Mouse (Mus musculus): ENCODE data around the gene Ankrd55. TPM values are rescaled to one million over a fixed set of nuclear protein-coding genes. Genes with fewer than 3 reads are reported as not detected.

The Ankrd55 gene
- total RNA-seq, 2 experiments from 2014 or later: 8.6 to 9.1 TPM

DNA sequence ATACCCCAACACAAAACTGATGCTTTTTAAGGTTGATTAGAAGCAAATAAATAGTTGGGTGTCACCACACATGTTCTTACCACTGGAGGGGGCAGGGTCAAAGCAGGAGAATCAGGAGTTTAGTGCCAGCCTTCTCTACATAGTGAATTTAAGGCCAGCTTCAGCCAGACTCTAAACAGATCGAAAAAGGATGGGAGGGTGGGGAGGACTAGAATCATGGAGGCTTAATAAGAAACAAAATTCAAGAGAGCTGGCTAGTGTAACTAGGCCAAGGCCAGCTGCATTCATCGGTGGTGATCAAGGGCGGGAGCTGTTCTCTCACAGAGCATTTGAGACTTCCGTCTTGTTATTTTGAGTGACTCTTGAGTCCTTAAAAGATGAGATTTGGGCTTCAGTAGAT lies 83.5 kb downstream of the Ankrd55 start:
- DNase-seq (ENCODE audit: low spot score in 2 of 2): no peak

DNA sequence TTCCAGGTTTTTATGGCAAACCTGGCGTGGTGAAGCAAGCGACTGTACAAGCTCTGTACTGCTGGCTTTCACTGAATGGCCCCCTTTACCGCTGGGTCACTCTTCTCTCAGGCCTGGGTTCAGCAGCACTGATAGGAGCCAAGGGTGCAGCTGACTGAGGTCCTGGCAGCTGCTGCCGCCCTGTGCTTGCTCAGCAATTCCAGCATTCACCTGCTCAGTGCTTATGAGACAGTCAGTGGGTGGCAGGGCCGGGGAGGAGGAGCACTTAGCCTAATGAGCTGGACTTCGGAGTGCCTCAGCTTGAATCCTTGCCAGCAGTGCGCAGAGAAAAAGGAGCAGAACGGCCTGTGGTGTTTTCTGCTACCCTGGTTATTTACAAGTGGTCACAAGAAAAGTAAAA lies 87.5 kb downstream of the Ankrd55 start:
- peak in 1 of 2 experiments; percentile 29 for DNase-seq (ENCODE audit: low spot score in 2 of 2)

DNA sequence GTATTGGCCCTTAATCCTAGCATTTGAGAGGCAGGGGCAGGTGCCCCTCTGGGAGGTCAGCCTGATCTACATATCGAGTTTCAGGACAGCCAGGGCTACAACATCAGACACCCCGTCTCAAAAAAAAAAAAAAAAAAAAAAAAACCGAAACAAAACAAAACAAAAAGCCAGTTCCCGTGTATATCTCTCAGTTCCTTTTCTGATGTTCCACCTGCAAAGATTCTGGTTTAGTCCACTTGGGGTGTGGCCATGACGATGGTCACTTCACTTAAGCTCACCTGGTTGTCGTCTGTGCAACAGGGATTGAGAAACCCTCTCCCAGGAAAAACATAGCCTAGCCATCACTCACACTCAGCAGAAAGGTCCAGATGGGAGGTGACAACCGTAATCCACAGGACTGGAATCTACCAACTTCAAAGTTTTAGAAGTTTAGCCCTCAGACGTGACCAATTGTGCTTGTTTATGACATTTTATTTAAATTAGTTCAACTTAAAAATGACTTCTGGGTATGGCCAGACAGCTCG lies 90.6 kb downstream of the Ankrd55 start:
- DNase-seq (ENCODE audit: low spot score in 2 of 2): no peak

DNA sequence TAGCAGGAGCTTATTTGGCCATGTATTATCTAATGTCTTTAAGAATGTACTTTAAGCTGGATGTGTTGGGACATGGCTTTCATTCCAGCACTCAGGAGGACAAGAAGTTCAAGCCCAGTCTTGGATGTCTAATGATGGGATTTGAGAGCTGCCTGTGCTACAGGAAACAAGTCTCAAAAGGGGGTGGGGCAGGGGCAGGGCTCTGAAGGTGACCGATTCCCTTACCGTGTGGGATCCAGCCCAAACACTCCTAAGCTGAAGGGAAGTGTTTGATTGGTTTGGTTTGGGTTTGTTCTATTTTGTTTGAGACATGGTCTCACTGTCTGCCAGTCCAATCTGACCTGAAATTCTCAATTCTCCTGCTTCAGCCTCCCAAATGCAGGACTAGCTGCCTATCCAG lies 93.2 kb downstream of the Ankrd55 start:
- DNase-seq (ENCODE audit: low spot score in 2 of 2): no peak

DNA sequence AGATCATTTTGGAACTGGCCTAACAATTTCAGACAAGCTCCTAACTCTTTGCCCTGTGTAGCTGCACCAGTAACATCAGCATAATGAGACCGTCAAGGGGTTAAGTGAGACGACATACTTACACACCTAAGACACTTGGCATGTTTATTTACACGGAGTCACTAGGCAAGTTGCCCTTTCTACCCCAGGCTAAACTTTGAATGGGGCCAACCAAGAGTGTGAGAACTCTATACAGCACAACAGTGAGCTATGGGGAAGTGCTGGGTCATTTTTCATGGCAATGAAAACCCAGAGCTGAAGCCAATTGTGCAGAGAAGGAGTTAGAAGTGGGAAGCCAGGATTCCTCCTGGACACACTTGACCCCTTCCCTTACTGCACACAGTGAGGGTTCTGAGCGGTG lies 94.2 kb downstream of the Ankrd55 start:
- DNase-seq (ENCODE audit: low spot score in 2 of 2): no peak

DNA sequence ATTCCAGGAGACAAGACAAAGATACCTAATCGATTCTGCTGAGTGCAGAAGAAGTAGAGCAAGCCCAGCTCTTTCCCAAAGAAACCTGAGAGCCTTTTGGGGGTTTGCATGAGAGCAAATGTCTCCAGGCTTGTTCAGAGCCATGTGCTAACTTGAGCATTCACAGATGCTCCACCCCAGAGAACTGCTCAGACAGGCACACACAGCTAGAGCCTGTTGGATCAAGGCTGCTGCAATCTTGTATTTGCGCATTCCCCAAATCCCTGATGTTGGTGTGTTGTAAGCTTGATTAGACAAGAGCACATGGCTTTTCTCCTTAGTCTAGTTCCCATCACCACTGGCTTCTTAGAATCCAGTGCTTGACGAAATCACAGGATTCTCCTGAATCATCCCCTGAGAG lies 94.7 kb downstream of the Ankrd55 start:
- DNase-seq (ENCODE audit: low spot score in 2 of 2): no peak

DNA sequence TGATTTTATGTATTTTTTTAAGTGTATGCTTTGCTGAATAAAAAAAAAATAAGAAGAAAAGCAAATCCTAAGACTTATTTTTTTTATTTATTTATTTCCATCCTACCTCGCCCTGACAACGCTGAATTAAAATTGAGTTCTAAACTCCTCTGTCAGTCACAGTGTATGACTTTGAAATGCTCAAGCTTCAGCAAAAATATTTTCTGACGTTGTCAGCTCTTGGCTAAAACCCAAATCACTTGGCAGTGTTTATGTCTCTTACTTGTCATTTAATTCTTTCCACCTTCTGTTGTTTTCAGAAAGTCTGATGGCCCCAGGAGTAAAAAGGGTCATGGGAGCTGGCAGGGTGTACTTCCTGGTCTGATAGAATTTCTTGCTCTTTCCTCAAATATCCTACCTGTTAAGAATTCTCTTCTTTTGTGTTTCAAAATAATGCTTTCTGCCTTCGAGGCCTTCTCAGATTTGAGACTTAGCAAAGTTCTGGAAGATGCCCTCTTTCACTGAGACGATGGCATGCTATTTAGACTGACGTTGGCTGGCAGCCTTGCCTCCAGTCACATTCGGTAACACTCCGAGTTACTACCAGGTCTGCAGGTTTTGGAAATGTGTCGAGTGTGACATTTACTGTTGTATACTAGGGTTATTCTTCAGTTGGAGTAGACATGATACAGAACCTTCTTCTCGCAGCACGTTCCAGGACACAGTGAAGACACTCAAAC lies 95.8 kb downstream of the Ankrd55 start:
- DNase-seq (ENCODE audit: low spot score in 2 of 2): no peak

DNA sequence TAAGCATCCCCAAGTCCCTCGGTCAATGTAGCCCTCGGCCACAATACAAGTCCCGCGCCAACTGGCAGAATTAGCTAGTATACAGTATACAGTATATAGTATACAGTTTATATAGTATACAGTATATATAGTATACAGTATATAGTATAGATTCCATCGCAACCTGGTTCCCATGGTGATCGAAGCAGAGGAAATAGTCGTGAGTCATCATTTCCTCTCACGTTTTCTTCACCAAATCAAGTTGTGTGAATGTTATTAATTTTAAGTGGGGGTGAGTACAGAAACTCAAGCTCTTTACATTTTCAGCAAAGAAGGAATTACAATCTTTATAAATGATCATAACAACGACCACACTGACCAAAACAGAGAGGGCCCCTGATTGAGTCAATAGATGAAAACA lies 96.8 kb downstream of the Ankrd55 start:
- DNase-seq (ENCODE audit: low spot score in 2 of 2): no peak

DNA sequence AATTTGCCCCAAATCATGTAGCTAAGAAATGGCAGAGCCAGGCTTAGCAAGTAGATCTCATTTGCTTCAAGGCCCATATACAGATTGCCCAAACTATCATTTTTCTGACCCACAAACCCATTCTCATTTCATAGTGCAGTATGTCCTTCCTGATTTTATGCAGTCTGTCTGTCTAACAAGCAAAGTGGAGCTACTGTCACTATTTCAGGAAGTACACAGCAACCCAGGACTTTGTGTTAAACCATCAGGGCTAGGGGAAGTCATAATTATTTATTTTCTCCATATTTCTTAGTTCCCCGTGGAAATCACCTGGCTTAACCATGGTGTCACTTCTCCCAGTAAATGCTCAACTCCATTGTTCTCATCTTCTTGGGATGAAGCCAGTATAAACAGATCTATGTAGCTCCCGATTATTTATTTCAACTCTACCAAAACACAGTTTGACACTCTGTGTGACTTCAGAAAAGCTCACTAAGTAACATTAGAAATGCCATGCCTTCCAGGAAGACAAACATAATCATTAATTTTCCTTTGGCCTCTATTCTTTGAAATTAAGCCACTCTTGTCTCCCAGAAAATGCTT lies 98.3 kb downstream of the Ankrd55 start:
- DNase-seq (ENCODE audit: low spot score in 2 of 2): no peak

DNA sequence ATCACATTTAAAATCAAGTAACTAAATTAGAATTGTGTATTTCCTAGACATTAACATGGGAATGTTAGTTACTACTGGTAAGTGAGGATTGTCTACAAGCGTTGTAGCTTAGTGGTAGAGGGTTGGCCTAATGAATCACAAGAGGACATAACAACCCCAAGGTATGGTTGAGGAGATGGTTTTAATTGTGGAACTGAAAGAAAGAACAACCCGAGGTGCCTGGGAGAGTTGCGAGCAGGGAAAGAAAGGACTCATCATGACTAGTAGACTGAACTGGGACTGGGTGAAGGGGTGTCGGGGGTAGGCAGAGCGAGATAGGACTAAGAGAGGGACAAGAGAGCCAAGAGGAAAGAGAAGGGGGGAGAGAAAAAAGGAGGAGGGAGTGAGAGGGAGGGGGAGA lies 99.0 kb downstream of the Ankrd55 start:
- DNase-seq (ENCODE audit: low spot score in 2 of 2): no peak

DNA sequence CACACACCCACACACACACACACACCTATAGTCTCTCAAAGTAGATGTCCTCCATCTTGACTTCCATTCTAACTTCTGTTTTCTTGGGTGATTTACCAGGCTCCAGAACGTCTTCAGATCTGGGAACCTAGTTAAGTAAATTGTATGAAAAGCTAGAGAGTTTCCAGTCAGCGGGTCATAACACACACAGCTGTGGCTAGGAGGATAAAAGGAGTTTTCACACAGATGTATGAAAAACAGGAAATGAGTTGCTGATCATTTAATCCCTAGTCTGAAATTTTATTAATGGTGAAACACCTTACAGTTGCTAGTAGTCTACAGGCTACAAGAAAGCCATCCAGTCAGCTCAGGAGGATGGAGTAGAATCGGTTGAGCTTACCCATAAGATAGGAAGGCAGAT lies 99.9 kb downstream of the Ankrd55 start:
- no peak for DNase-seq (ENCODE audit: low spot score in 2 of 2)

DNA sequence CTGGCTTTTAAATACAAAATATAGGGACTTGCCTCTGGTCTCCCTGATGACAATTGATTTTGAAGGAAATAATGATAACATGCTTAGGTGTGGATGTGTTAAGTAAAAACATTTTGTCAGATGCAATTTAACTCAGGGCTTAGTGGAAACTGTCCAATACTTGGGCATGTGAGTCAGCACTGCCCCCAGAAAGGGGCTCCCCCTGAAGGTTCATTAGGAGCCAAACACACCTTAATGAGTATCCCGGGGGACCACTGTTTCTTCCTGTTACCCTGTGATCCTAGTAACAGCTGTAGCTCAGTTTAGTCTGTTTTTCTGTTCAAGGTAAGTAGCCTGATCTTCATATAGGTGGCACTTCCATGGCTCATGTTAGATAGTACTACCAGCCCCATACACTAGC lies 102.0 kb downstream of the Ankrd55 start:
- DNase-seq (ENCODE audit: low spot score in 2 of 2): no peak

DNA sequence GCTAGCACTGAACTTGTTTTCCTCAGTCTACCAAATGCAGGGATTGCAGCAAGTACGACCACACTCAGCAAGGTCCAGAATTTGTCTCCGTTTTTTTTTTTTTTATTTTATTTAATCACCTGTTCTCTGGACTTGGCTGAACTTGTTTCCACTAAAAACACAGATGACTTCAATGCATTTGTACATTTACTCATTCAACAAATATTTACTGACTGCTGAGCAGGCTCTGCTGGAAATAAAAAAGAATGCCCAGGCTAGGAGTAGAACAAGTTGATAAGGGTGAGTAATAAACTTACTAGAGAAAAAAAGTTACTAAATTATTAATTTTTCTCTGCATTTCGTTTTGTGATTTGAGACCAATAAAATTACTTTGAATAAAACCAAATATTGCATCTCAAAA lies 103.1 kb downstream of the Ankrd55 start:
- no peak for DNase-seq (ENCODE audit: low spot score in 2 of 2)

DNA sequence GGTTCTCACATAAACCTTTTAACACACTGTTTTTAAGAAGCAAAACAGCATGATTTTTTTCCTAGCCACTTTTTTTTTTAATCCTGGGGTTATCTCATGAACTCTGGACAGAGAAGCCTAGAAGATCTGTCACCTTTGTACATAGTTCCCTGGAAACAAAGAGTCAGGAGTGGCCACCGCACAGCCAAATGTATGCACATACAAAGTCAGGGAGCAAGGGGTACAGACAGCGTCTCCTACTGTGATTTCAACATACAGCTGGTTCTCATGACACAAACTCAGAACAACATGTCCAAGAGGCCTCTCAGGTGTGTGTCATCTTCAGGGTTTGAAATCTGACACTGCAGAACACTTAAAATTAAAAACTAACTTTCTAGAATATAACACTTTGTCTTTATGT lies 105.1 kb downstream of the Ankrd55 start:
- DNase-seq (ENCODE audit: low spot score in 2 of 2): no peak

DNA sequence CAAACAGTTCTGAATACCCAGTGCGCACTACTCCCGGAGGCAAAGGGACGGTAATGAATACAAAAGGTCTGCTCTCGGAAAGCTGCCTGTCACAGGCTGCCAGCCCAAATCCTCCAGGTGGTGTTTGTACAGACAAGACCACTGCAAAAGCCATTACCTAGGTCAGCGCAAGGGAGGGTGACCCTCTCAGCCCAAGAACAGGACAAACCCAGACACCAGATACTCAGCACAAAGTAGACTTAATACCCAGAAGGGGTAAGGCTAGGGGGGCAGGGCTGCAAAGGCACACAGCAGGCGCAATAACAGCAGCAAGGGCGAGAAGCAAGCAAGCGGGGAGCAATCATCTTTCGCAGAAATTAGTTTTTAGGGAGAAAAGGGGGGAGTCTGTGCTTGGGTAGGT lies 106.0 kb downstream of the Ankrd55 start:
- DNase-seq (ENCODE audit: low spot score in 2 of 2): no peak

DNA sequence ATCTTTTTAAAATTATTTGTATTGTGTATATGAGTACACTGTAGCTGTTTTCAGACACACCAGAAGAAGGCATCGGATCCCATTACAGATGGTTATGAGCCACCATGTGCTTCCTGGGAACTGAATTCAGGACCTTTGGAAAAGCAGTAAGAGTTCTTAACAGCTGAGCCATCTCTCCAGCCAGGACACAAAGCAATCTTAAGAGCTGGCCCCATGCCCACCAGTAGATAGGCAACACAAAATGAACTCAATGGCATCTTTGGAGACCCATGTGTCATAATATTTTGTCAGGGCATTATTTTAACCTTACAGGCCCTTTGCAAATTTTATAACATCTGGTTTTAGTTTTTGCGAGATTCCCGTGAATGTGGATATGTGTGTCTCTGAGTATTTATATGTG lies 116.5 kb downstream of the Ankrd55 start:
- no peak for DNase-seq (ENCODE audit: low spot score in 2 of 2)

DNA sequence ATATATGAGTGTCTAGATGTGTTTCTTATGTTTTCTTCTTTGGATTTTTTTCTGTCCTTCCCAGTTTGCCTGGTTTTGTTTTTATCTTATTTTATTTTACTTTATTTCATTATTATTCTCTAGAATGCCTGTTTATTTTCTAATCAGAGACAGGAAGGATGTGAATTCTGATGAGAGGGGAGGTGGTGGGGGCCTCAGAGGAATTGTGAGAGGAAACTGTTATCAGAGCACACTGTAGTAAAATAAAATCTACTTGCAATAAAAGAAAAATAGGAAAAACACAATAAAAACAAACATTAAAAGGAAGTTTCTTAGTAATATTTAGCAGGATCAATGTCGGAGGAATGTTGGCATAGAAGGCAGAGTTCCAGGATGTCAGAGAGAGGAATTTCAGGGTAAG lies 116.9 kb downstream of the Ankrd55 start:
- no peak for DNase-seq (ENCODE audit: low spot score in 2 of 2)

DNA sequence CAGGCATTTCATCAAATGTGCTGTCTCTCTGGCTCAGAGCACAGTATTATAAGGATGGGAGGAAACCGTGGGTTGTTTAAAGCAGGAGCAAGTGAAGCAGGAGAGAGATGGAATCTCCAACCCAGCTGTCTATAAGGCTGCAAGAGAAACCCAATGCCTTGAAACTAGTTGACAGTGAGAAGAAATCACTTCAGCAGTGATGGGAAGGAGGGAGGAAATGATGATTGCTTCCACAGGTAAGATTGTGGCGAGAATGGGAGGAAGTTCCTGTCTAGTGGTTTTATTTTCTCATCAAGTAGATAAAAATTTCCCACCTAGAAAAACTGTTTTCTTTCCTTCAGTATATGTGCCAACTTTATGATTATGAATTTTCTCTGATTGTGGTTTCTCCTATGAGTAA lies 118.4 kb downstream of the Ankrd55 start:
- DNase-seq (ENCODE audit: low spot score in 2 of 2): no peak

DNA sequence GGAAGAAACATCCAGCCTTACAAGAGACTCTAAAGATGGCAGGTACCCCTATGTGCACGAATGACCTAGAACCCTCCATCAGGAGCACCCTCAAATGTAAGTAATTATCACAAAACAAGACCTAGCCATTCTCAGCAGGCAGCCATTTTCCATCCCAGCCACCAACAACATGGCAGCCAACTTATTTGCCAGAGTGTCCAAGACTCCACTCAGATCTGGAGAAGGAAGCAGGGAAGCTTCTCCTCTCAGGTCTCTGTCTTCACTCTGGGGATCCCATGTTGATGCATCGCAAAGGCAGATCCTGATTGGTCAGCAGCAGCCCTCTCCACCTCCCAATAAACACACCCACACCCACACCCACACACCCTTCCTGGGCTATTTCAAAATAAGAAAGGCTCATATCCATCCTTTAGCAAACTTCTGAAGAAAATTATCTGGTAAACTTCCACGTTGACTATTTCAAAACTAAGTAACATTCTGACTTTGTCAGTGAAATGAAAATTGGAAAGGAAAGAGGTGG lies 119.0 kb downstream of the Ankrd55 start:
- DNase-seq (ENCODE audit: low spot score in 2 of 2): no peak

DNA sequence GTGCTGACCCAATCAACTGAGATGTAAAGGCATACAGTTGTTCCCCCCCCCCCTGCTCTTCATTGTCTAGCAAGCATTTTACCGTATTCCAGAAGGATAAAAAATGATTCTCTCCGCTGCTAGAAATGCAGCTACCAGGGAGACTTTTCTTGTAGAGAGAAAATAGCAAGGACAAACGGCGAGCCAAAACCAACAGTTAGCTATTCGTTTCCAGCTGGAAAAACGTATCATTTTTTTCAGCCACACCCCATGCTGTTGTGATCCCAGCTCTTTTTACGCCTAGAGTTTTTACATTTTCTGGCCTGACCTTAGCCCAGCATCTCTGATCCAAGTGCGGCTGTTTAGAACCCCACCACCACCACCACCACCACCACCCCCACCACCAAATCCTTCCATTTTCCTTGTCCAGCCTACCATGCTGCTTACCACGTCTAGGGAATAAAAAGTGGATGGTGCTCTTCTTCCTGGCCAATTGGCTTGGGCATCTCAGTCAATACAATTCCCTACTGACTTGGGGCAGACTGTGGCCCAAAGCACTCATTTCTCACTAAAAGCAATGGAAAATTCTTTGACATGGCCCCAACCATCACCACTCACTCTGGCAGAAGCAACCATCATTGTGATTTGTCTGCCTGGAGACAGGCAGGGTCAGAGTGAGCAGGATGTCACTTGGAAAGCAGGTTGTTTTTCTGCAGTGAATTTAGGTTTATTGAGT lies 119.7 kb downstream of the Ankrd55 start:
- DNase-seq (ENCODE audit: low spot score in 2 of 2): no peak

DNA sequence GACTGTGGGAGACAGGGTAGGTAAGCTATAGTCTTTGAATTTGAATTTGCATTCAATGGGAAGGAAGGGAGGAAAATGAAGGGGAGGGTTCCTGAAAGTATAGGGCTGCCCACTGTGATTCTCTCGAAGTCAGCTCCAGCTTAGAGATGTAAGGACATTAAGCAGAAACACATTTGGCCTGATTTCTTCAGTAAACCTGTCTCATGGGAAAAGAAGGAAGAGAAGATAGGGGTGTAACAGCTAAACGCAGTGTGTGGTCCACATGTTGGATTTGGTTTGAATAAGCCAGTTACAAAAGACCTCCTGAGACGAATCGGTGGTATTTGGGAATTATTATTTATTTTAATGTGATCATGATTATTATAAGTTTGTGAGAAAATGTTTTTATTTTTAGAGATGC lies 120.5 kb downstream of the Ankrd55 start:
- no peak for DNase-seq (ENCODE audit: low spot score in 2 of 2)

DNA sequence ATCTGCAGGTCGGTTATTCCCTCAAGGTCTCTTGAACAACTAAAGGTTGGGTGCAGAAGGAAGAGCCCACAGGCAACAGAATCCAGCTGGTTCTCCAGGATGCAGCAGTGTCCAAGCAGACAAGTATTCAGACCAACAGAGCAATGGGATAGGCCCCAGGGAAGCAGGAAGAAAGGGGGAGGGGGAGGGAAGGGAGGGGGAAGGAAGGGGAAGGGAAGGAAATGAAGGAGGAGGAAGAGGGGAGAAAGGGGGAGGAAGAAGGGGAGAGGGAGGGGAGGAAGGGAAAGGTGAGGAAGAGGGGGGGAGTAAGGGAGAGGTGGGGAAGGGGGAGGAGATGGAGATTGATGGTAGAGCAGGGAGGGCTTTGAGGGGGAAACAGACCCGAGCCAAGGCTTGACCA lies 121.1 kb downstream of the Ankrd55 start:
- no peak for DNase-seq (ENCODE audit: low spot score in 2 of 2)
